Mouse (Mus musculus) embryonic facial prominence, embryonic 10.5 days (tissue): ENCODE results near the gene Rpl24. TPM values are rescaled to one million over a fixed set of nuclear protein-coding genes. Genes with fewer than 3 reads are reported as not detected.
A peak's percentile ranks its signal among the peaks of the same experiment; 100 is the strongest.
"Not testable (repeated sequence)": the region's sequence is repeated elsewhere in the genome, so short reads cannot be mapped to it uniquely, and the experiment has no call there.

ENCODE experiments used
- DNase-seq: peaks from one replicate; pipeline ENCODE4 v3.0.0-alpha.2; 2017; ENCODE audit warnings: low spot score
- H3K27ac ChIP-seq: fragments of 300-500 bp; sonication (generic); replicated peaks from 2 replicates; pipeline ENCODE4 v1.5.1; 2016; ENCODE audit warnings: mild to moderate bottlenecking
- H3K27me3 ChIP-seq: fragments of 300-500 bp; sonication (generic); replicated peaks from 2 replicates; pipeline ENCODE4 v1.6.1; 2016; ENCODE audit warnings: low read depth, mild to moderate bottlenecking; ENCODE audit not compliant: poor library complexity, severe bottlenecking
- H3K36me3 ChIP-seq: fragments of 300-500 bp; sonication (generic); replicated peaks from 2 replicates; pipeline ENCODE4 v1.6.1; 2016; ENCODE audit warnings: mild to moderate bottlenecking, moderate library complexity
- H3K4me1 ChIP-seq: fragments of 300-500 bp; sonication (generic); 2 replicates; pipeline ENCODE4 v1.6.1; 2016
- H3K4me3 ChIP-seq: fragments of 300-500 bp; sonication (generic); 2 replicates; pipeline ENCODE4 v1.5.1; 2016; ENCODE audit warnings: mild to moderate bottlenecking, moderate library complexity
- H3K9me3 ChIP-seq: fragments of 300-500 bp; sonication (generic); 2 replicates; pipeline ENCODE4 v1.6.1; 2016; ENCODE audit warnings: mild to moderate bottlenecking
- WGBS: fragments of 180-500 bp; shearing (Covaris S2); methylation state at CpG from one replicate; pipeline ENCODE4 v1.1.7; 2016; 5-methylcytosine and 5-hydroxymethylcytosine counted together
- polyA plus RNA-seq: library from polyadenylated mRNA; unstranded; fragments of >200 nt; fragmentation: Nextera tagmentation; extraction: Ambion mirVana; gene quantifications from 2 replicates; pipeline ENCODE4 v1.2.1, GENCODE M21; 2016

Gene Rpl24
- polyA plus RNA-seq, 1 experiment from 2014 or later: 735 TPM

- Histone ChIP-seq H3K4me3 (no peak overlapping the region), H3K27ac (no peak overlapping the region), H3K36me3 (no peaks in the 10 kb centered on the region), H3K27me3 (no peaks in the 10 kb centered on the region), H3K4me1 (no peaks in the 10 kb centered on the region), H3K9me3 (no peaks in the 10 kb centered on the region)
- WGBS: 47% methylated on average over 19 of the region's 19 CpGs
- peak; percentile 61 for DNase-seq
Observed at GRCm38 (mm10) chr16:55950946-55951678, 15.0 kb upstream of the Rpl24 start.

GRCm38 (mm10) chr16:55951679-55952327 lies 14.3 kb upstream of the Rpl24 start:
- no peaks in the 10 kb centered on the region for H3K27me3 ChIP-seq
- no peaks in the 10 kb centered on the region for H3K36me3 ChIP-seq
- H3K4me1 ChIP-seq: no peaks in the 10 kb centered on the region
- DNase-seq: no peak
- no peaks in the 10 kb centered on the region for H3K9me3 ChIP-seq
- no peak overlapping the region for H3K4me3 ChIP-seq
- no peak overlapping the region for H3K27ac ChIP-seq
- 78% methylated on average over 7 of the region's 7 CpGs for WGBS

GRCm38 (mm10) chr16:55952771-55953170 lies 13.3 kb upstream of the Rpl24 start:
- H3K36me3 ChIP-seq: no peaks in the 10 kb centered on the region
- H3K4me3 ChIP-seq: no peak overlapping the region
- H3K4me1 ChIP-seq: no peaks in the 10 kb centered on the region
- no peaks in the 10 kb centered on the region for H3K27me3 ChIP-seq
- no peak for DNase-seq
- no peaks in the 10 kb centered on the region for H3K9me3 ChIP-seq
- no peak overlapping the region for H3K27ac ChIP-seq

DNA sequence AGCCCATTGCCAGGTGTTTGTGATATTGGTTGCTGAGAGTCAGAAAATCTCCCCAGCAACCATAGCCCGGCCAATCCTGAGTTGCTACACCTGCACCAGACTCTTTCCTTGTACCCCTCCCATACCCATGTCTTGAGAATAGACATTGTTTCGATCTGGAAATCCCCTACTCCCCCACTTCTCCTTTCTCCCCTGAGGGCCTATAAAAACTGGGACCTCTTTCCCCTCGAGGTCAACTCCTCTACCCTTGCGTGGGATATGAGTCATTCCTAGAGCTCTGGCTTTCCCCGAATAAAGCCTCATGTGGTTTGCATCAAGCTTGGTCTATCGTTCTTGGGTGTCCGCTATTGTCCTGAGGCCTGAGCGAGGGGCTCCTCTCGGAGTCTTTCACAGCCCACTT lies 11.9 kb upstream of the Rpl24 start:
- not testable (repeated sequence) for DNase-seq, H3K27ac ChIP-seq, H3K4me1 ChIP-seq, H3K4me3 ChIP-seq, H3K27me3 ChIP-seq, H3K36me3 ChIP-seq, H3K9me3 ChIP-seq
- 91% methylated on average over 9 of the region's 9 CpGs for WGBS

DNA sequence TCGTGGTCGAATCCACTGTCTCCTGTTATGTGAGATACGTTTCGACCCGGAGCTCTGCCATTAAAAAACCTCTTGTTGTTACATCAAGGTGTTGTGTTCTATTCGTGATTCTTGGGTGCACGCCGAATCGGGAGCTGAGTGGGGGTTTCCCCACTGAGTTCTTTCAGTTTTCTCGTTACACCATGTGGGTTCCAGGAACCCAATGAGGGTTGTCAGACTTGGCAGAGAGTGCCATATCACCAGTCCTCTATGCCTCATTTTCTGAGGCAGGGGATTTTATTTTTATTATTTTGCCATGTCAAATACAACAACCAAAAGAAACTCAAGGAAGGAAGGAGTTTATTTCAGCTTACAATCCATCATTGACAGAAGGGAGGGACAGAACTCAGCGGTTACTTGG lies 3.0 kb upstream of the Rpl24 start:
- H3K27me3 ChIP-seq, H3K4me3 ChIP-seq, H3K27ac ChIP-seq, H3K4me1 ChIP-seq, DNase-seq, H3K9me3 ChIP-seq: not testable (repeated sequence)
- WGBS: 96% methylated on average over 6 of the region's 11 CpGs
- H3K36me3 ChIP-seq: peaks cover 11% of the 10 kb centered on the region

- H3K9me3 ChIP-seq: no peaks in the 10 kb centered on the region
- peaks cover 22% of the 10 kb centered on the region for H3K36me3 ChIP-seq
- no peak overlapping the region for H3K27ac ChIP-seq
- peak; percentile 51 for DNase-seq
- no peaks in the 10 kb centered on the region for H3K27me3 ChIP-seq
- H3K4me3 ChIP-seq: no peak overlapping the region
- WGBS: 67% methylated on average over 4 of the region's 4 CpGs
- peaks cover 15% of the 10 kb centered on the region for H3K4me1 ChIP-seq
Observed at GRCm38 (mm10) chr16:55964126-55964949, 1.7 kb upstream of the Rpl24 start.

DNA sequence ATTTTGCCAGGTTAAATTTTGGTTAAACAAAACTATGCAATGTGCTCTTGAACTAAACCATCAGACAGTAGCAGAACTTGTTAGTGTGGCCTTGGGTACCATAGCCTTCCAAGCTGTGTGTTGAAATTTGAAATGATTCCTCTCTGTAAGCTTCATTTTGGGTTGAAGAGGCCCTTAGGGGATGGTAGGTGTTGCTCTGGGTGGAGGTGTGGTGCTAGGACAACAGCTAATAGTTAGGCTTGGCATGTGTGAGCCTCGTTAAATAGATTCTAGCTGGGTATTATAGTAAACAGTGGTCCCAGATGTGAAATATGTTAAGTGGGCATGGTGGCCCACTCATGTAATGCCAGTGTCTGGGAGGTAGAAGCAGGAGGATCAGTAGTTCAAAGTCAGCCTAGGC lies 1.1 kb downstream of the Rpl24 start:
- Histone ChIP-seq H3K27ac (peak overlapping the region; percentile 96), H3K4me1 (peaks cover 24% of the 10 kb centered on the region), H3K36me3 (peaks cover 51% of the 10 kb centered on the region), H3K27me3 (no peaks in the 10 kb centered on the region), H3K4me3 (peak overlapping the region; percentile 91), H3K9me3 (no peaks in the 10 kb centered on the region)
- WGBS: 33% methylated on average over 1 of the region's 1 CpGs
- DNase-seq: no peak

DNA sequence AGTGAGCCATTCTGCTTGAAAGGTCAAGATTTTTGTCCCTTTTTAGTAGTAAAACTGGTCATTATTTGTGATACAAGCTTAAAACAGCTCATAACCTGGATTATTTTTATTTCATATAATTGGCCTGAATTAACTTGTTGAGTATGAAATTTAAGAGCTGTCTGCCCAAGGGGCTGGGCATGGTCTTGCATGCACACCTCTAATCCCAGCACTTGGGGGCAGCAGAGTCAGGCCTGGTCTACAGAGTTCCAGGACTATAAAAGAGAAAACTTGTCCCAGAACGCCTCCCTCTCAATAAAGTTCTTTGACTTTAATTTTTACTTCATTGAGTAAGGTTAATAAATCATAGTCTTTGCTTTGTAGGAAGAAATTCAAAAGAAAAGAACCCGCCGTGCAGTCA lies 3.1 kb downstream of the Rpl24 start:
- peaks cover 29% of the 10 kb centered on the region for H3K4me1 ChIP-seq
- H3K4me3 ChIP-seq: peak overlapping the region; percentile 5; the same call in 1 of the 2 replicates
- H3K9me3 ChIP-seq: no peaks in the 10 kb centered on the region
- H3K27me3 ChIP-seq: no peaks in the 10 kb centered on the region
- H3K27ac ChIP-seq: no peak overlapping the region
- WGBS: 90% methylated on average over 3 of the region's 3 CpGs
- DNase-seq: peak; percentile 53
- peaks cover 58% of the 10 kb centered on the region for H3K36me3 ChIP-seq

DNA sequence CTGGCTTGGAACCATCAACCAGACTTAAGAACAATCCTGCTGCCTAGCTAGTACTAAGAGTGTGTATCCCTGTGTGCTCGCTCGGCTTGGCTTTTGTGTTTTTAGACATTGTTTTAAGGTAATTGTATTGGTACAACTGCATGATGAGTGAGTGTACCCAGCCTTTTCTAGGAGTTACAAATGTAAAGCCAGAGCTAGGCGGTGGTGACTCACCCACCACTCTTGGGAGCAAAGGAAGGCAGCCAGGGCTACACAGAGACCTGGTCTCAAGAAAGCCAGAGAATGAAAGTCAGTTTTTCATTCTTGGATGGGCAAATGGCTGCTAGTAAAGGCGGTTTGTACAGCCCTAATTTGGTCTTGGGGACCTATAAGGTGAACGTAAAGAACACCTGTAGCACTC lies 4.3 kb downstream of the Rpl24 start:
- Histone ChIP-seq H3K4me1 (peaks cover 39% of the 10 kb centered on the region), H3K27ac (no peak overlapping the region), H3K4me3 (no peak overlapping the region), H3K9me3 (no peaks in the 10 kb centered on the region), H3K36me3 (peaks cover 58% of the 10 kb centered on the region), H3K27me3 (no peaks in the 10 kb centered on the region)
- DNase-seq: no peak
- WGBS: 90% methylated on average over 5 of the region's 5 CpGs

GRCm38 (mm10) chr16:55971735-55972615 lies 5.9 kb downstream of the Rpl24 start:
- no peak for DNase-seq
- Histone ChIP-seq H3K36me3 (peaks cover 58% of the 10 kb centered on the region), H3K4me3 (no peak overlapping the region), H3K27ac (no peak overlapping the region), H3K4me1 (peaks cover 41% of the 10 kb centered on the region), H3K27me3 (no peaks in the 10 kb centered on the region), H3K9me3 (no peaks in the 10 kb centered on the region)
- 81% methylated on average over 6 of the region's 6 CpGs for WGBS

DNA sequence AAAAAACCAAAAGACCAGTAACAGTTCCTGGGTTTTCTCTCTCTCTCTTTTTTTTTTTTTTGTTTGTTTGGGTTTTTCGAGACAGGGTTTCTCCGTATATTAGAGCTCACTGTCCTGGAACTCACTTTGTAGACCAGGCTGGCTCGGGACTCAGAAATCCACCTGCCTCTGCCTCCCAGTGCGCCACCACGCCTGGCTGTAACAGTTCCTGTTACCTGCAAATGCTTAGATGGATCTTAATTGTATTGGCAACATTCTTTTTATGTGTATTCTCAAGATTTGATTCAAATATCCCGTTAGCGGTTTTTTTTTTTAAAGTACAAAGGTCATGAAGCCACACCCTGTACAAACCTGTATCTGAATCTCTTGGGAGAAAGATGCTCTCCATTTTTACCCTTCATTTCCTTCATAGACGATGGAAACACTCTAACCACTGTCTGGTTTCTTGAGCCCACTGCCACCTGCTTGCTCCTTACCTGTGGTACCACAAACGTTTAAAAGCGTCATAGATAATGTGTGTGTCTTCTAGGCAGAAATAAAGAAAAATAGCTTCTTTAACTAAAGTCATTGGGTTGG lies 6.6 kb downstream of the Rpl24 start:
- WGBS: 55% methylated on average over 10 of the region's 10 CpGs
- H3K9me3 ChIP-seq: no peaks in the 10 kb centered on the region
- no peak overlapping the region; the same call in 1 of the 2 replicates for H3K27ac ChIP-seq
- no peak for DNase-seq
- H3K27me3 ChIP-seq: no peaks in the 10 kb centered on the region
- peaks cover 34% of the 10 kb centered on the region for H3K4me1 ChIP-seq
- peak overlapping the region; percentile 99 for H3K4me3 ChIP-seq
- peaks cover 54% of the 10 kb centered on the region for H3K36me3 ChIP-seq
